Mouse (Mus musculus): ENCODE data around the gene Cdk5rap3. TPM values are rescaled to one million over a fixed set of nuclear protein-coding genes. Genes with fewer than 3 reads are reported as not detected.

The Cdk5rap3 gene
- polyA plus RNA-seq, 1 experiment from 2014 or later = 116 TPM

GRCm38 (mm10) chr11:96862534-96862933 is 53.8 kb downstream of the Cdk5rap3 start:
- Histone ChIP-seq H3K9ac (replicated peaks) (no peak overlapping the region), H3K27me3 (no peaks in the 10 kb centered on the region; the same call in 1 of the 2 replicates), H3K4me3 (no peak overlapping the region), H3K9me3 (no peaks in the 10 kb centered on the region), H3K4me1 (peaks cover 36% of the 10 kb centered on the region), H3K27ac (replicated peaks) (0 out of 2 replicates have a peak overlapping the region, but pooled peaks have one; percentile 39), H3K4me2 (replicated peaks) (peak overlapping the region; percentile 71), H3K36me3 (no peaks in the 10 kb centered on the region)
- WGBS = 59% methylated on average over 12 of the region's 12 CpGs
- ATAC-seq (ENCODE audit: low FRiP score, low read depth) = no peak

DNA sequence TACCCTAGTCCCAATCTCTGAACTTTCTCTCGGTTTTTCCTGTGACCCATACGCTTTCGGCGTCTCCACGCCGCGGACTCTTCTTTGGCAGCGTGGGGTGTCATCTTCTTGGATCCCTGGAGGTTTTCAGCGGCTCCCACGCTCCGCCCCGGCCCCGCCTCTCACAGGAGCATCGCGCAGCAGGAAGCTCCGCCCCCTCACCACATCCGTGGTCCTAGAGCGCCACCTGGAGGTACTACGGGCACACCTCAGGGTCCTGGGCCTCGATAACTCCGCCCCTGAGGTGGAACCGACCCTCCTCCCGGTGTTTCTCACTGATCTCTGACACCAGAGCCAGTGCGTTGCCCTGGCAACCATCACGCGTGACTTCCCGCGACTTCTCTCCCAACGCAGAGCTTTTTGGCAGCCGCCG is 54.4 kb downstream of the Cdk5rap3 start:
- Histone ChIP-seq H3K9ac (replicated peaks) (peak overlapping the region; percentile 53), H3K27me3 (no peaks in the 10 kb centered on the region; the same call in 1 of the 2 replicates), H3K4me2 (replicated peaks) (peak overlapping the region; percentile 71), H3K4me3 (peak overlapping the region; percentile 42), H3K27ac (replicated peaks) (no peak overlapping the region), H3K36me3 (no peaks in the 10 kb centered on the region), H3K4me1 (peaks cover 36% of the 10 kb centered on the region), H3K9me3 (no peaks in the 10 kb centered on the region)
- under 1% methylated on average over 31 of the region's 31 CpGs for WGBS
- ATAC-seq (ENCODE audit: low FRiP score, low read depth) = peak; percentile 83

- no peaks in the 10 kb centered on the region for H3K36me3 ChIP-seq
- H3K4me3 ChIP-seq = peak overlapping the region; percentile 42
- WGBS = 3% methylated on average over 20 of the region's 20 CpGs
- H3K4me1 ChIP-seq = peaks cover 36% of the 10 kb centered on the region
- peak overlapping the region; percentile 71 for H3K4me2 ChIP-seq (replicated peaks)
- no peaks in the 10 kb centered on the region; the same call in 1 of the 2 replicates for H3K27me3 ChIP-seq
- peak; percentile 32 for ATAC-seq (ENCODE audit: low FRiP score, low read depth)
- peak overlapping the region; percentile 53 for H3K9ac ChIP-seq (replicated peaks)
- H3K27ac ChIP-seq (replicated peaks) = no peak overlapping the region
- H3K9me3 ChIP-seq = no peaks in the 10 kb centered on the region
Measured at GRCm38 (mm10) chr11:96861446-96861845, 54.9 kb downstream of the Cdk5rap3 start.

- Histone ChIP-seq H3K9me3 (no peaks in the 10 kb centered on the region), H3K36me3 (no peaks in the 10 kb centered on the region), H3K4me1 (peaks cover 36% of the 10 kb centered on the region), H3K27ac (replicated peaks) (no peak overlapping the region), H3K27me3 (no peaks in the 10 kb centered on the region; the same call in 1 of the 2 replicates), H3K9ac (replicated peaks) (no peak overlapping the region), H3K4me2 (replicated peaks) (no peak overlapping the region), H3K4me3 (no peak overlapping the region)
- ATAC-seq (ENCODE audit: low FRiP score, low read depth) = 0 out of 2 replicates have a peak, but pooled peaks have one; percentile 39
- 5% methylated on average over 8 of the region's 8 CpGs for WGBS
Measured at GRCm38 (mm10) chr11:96860564-96860963, 55.7 kb downstream of the Cdk5rap3 start.

- Histone ChIP-seq H3K9me3 (no peaks in the 10 kb centered on the region), H3K4me1 (peaks cover 36% of the 10 kb centered on the region), H3K4me3 (no peak overlapping the region), H3K27ac (replicated peaks) (no peak overlapping the region), H3K27me3 (peaks cover 1% of the 10 kb centered on the region; the same call in 1 of the 2 replicates), H3K4me2 (replicated peaks) (no peak overlapping the region), H3K9ac (replicated peaks) (no peak overlapping the region), H3K36me3 (no peaks in the 10 kb centered on the region)
- no peak for ATAC-seq (ENCODE audit: low FRiP score, low read depth)
- 90% methylated on average over 4 of the region's 4 CpGs for WGBS
Measured at GRCm38 (mm10) chr11:96859635-96860034, 56.7 kb downstream of the Cdk5rap3 start.

DNA sequence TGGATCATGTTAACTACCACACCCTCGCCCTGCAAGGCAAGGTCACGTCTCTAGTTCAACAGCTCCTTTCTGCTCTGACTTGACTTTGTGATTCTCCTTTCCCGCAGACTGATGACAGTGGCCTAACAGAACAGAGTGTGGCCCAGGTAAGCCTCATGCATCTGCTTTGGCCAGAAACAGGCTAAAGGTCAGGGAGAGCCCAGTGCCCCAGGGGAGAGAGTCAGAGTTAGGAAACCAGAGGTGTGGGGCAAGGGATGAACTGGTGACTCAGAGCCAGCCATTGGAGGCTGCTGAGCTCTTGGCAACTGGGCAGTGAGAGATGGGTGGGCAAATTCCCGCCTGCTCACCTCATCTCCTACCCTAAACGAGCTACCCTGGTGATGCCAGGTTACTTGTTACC is 58.9 kb downstream of the Cdk5rap3 start:
- 91% methylated on average over 5 of the region's 5 CpGs for WGBS
- no peaks in the 10 kb centered on the region for H3K9me3 ChIP-seq

More for the DNA sequence above, 58.9 kb downstream of the Cdk5rap3 start:
- Histone ChIP-seq H3K36me3 (no peaks in the 10 kb centered on the region), H3K27ac (replicated peaks) (no peak overlapping the region), H3K4me3 (no peak overlapping the region), H3K4me1 (peaks cover 18% of the 10 kb centered on the region), H3K9ac (replicated peaks) (no peak overlapping the region), H3K4me2 (replicated peaks) (no peak overlapping the region), H3K27me3 (0 out of 2 replicates have a peak, but pooled peaks cover 6% of the 10 kb centered on the region)
- no peak for ATAC-seq (ENCODE audit: low FRiP score, low read depth)

Other genes starting within 250 kb of the Cdk5rap3 start
- gene Snx11, start 138.9 kb downstream of the Cdk5rap3 start, polyA plus RNA-seq (2016; fragmentation: Nextera tagmentation; extraction: Ambion mirVana) = 40.1 and 42.6 TPM in 2 replicates
- gene Cbx1, start 127.4 kb downstream of the Cdk5rap3 start, polyA plus RNA-seq (2016; fragmentation: Nextera tagmentation; extraction: Ambion mirVana) = 156 and 166 TPM in 2 replicates
- 80.9 and 81.1 TPM in 2 replicates for gene Nfe2l1, start 86.5 kb downstream of the Cdk5rap3 start, polyA plus RNA-seq (2016; fragmentation: Nextera tagmentation; extraction: Ambion mirVana)
- 36.1 and 43.0 TPM in 2 replicates for gene Copz2, start 66.6 kb downstream of the Cdk5rap3 start, polyA plus RNA-seq (2016; fragmentation: Nextera tagmentation; extraction: Ambion mirVana)
- gene Prr15l, start 11.6 kb upstream of the Cdk5rap3 start, polyA plus RNA-seq (2016; fragmentation: Nextera tagmentation; extraction: Ambion mirVana) = 0.55 and 0.68 TPM in 2 replicates
- 14.6 and 16.4 TPM in 2 replicates for gene Pnpo, start 27.5 kb upstream of the Cdk5rap3 start, polyA plus RNA-seq (2016; fragmentation: Nextera tagmentation; extraction: Ambion mirVana)
- gene Sp2, start 66.5 kb upstream of the Cdk5rap3 start, polyA plus RNA-seq (2016; fragmentation: Nextera tagmentation; extraction: Ambion mirVana) = 23.4 and 25.9 TPM in 2 replicates
- 0.26 and 0.63 TPM in 2 replicates for gene Sp6, start 96.9 kb upstream of the Cdk5rap3 start, polyA plus RNA-seq (2016; fragmentation: Nextera tagmentation; extraction: Ambion mirVana)
- 22.5 and 24.2 TPM in 2 replicates for gene Scrn2, start 113.4 kb upstream of the Cdk5rap3 start, polyA plus RNA-seq (2016; fragmentation: Nextera tagmentation; extraction: Ambion mirVana)
- gene Lrrc46, start 124.9 kb upstream of the Cdk5rap3 start, polyA plus RNA-seq (2016; fragmentation: Nextera tagmentation; extraction: Ambion mirVana) = 2.4 and 3.3 TPM in 2 replicates
- gene Mrpl10, start 125.1 kb upstream of the Cdk5rap3 start, polyA plus RNA-seq (2016; fragmentation: Nextera tagmentation; extraction: Ambion mirVana) = 63.4 and 64.4 TPM in 2 replicates
- 8.5 and 10.8 TPM in 2 replicates for gene Osbpl7, start 134.1 kb upstream of the Cdk5rap3 start, polyA plus RNA-seq (2016; fragmentation: Nextera tagmentation; extraction: Ambion mirVana)
- gene Tbx21, start 198.8 kb upstream of the Cdk5rap3 start, polyA plus RNA-seq (2016; fragmentation: Nextera tagmentation; extraction: Ambion mirVana) = 0.23 and 0.24 TPM in 2 replicates
- gene Tbkbp1, start 235.0 kb upstream of the Cdk5rap3 start, polyA plus RNA-seq (2016; fragmentation: Nextera tagmentation; extraction: Ambion mirVana) = 6.7 and 8.9 TPM in 2 replicates